Mouse (Mus musculus): Measurements from ENCODE around the gene Cyp2b19. TPM values are rescaled to one million over a fixed set of nuclear protein-coding genes. Genes with fewer than 3 reads are reported as not detected.
A peak's percentile ranks its signal among the peaks of the same experiment; 100 is the strongest.

Gene Cyp2b19
- 0.08 and 0.21 TPM in 2 replicates for polyA plus RNA-seq (2015; fragmentation: Nextera tagmentation; extraction: Ambion mirVana)

- Histone ChIP-seq H3K4me2 (replicated peaks; ENCODE audit: low read depth) (no peak within 1 kb of the TSS), H3K9ac (ENCODE audit: low read length) (no peak within 1 kb of the TSS), H3K36me3 (ENCODE audit: control insufficient read depth, insufficient read depth, low read length) (no peaks in the 10 kb centered on the region), H3K27ac (replicated peaks) (no peak within 1 kb of the TSS), H3K9me3 (ENCODE audit: control insufficient read depth, low read length) (no peaks in the 10 kb centered on the region), H3K4me3 (ENCODE audit: low read depth, low read length) (no peak within 1 kb of the TSS), H3K4me1 (replicated peaks; ENCODE audit: control insufficient read depth, insufficient read depth) (no peaks in the 10 kb centered on the region), H3K27me3 (ENCODE audit: control insufficient read depth, insufficient read depth, low read length) (no peaks in the 10 kb centered on the region)
- 0 out of 2 replicates have a peak, but pooled peaks have one; percentile 12 for ATAC-seq (ENCODE audit: low FRiP score, low TSS enrichment)
- 79% methylated on average over 2 of the region's 2 CpGs for whole genome bisulfite sequencing
- TF ChIP-seq CTCF (IDR thresholded peaks at IDR 0.05; ENCODE audit: low read depth) (no peak), EP300 (optimal IDR thresholded peaks at IDR 0.05) (no peak)
- no peak for DNase-seq (ENCODE audit: low spot score)
Measured at GRCm38 (mm10) chr7:26756842-26757241, at the start of gene Cyp2b19. Gene Cyp2b19 (plus strand): TSS chr7:26757142.

GRCm38 (mm10) chr7:26711061-26711460, 45.9 kb upstream of the Cyp2b19 start:
- Histone ChIP-seq H3K27me3 (ENCODE audit: control insufficient read depth, insufficient read depth, low read length) (no peaks in the 10 kb centered on the region), H3K4me3 (ENCODE audit: low read depth, low read length) (no peak overlapping the region), H3K9ac (ENCODE audit: low read length) (no peak overlapping the region), H3K36me3 (ENCODE audit: control insufficient read depth, insufficient read depth, low read length) (no peaks in the 10 kb centered on the region), H3K4me2 (replicated peaks; ENCODE audit: low read depth) (no peak overlapping the region), H3K4me1 (replicated peaks; ENCODE audit: control insufficient read depth, insufficient read depth) (no peaks in the 10 kb centered on the region), H3K9me3 (ENCODE audit: control insufficient read depth, low read length) (no peaks in the 10 kb centered on the region), H3K27ac (replicated peaks) (no peak overlapping the region)
- DNase-seq (ENCODE audit: low spot score) (no peak), ATAC-seq (ENCODE audit: low FRiP score, low TSS enrichment) (no peak)
- TF ChIP-seq CTCF (IDR thresholded peaks at IDR 0.05; ENCODE audit: low read depth) (no peak), EP300 (optimal IDR thresholded peaks at IDR 0.05) (no peak)
- WGBS: 87% methylated on average over 11 of the region's 11 CpGs

GRCm38 (mm10) chr7:26738940-26739339, 18.0 kb upstream of the Cyp2b19 start:
- Histone ChIP-seq H3K27me3 (ENCODE audit: control insufficient read depth, insufficient read depth, low read length) (no peaks in the 10 kb centered on the region), H3K4me2 (replicated peaks; ENCODE audit: low read depth) (no peak overlapping the region), H3K36me3 (ENCODE audit: control insufficient read depth, insufficient read depth, low read length) (no peaks in the 10 kb centered on the region), H3K9me3 (ENCODE audit: control insufficient read depth, low read length) (no peaks in the 10 kb centered on the region), H3K4me3 (ENCODE audit: low read depth, low read length) (no peak overlapping the region), H3K4me1 (replicated peaks; ENCODE audit: control insufficient read depth, insufficient read depth) (no peaks in the 10 kb centered on the region), H3K9ac (ENCODE audit: low read length) (no peak overlapping the region), H3K27ac (replicated peaks) (no peak overlapping the region)
- DNase-seq (ENCODE audit: low spot score): no peak
- no peak for ATAC-seq (ENCODE audit: low FRiP score, low TSS enrichment)
- TF ChIP-seq EP300 (optimal IDR thresholded peaks at IDR 0.05) (no peak), CTCF (IDR thresholded peaks at IDR 0.05; ENCODE audit: low read depth) (peak; percentile 68)

- H3K4me1 ChIP-seq (replicated peaks; ENCODE audit: control insufficient read depth, insufficient read depth): no peaks in the 10 kb centered on the region
- DNase-seq (ENCODE audit: low spot score) (no peak), ATAC-seq (ENCODE audit: low FRiP score, low TSS enrichment) (no peak)
- H3K9ac ChIP-seq (ENCODE audit: low read length): no peak overlapping the region
- no peak overlapping the region for H3K27ac ChIP-seq (replicated peaks)
- no peak overlapping the region for H3K4me2 ChIP-seq (replicated peaks; ENCODE audit: low read depth)
- no peaks in the 10 kb centered on the region for H3K36me3 ChIP-seq (ENCODE audit: control insufficient read depth, insufficient read depth, low read length)
- H3K4me3 ChIP-seq (ENCODE audit: low read depth, low read length): no peak overlapping the region
- H3K9me3 ChIP-seq (ENCODE audit: control insufficient read depth, low read length): no peaks in the 10 kb centered on the region
- TF ChIP-seq EP300 (optimal IDR thresholded peaks at IDR 0.05): no peak
- TF ChIP-seq CTCF (IDR thresholded peaks at IDR 0.05; ENCODE audit: low read depth): no peak
- 75% methylated on average over 4 of the region's 4 CpGs for WGBS
- no peaks in the 10 kb centered on the region for H3K27me3 ChIP-seq (ENCODE audit: control insufficient read depth, insufficient read depth, low read length)
Measured at GRCm38 (mm10) chr7:26743948-26744347, 13.0 kb upstream of the Cyp2b19 start.

- TF ChIP-seq CTCF (IDR thresholded peaks at IDR 0.05; ENCODE audit: low read depth): no peak
- TF ChIP-seq EP300 (optimal IDR thresholded peaks at IDR 0.05): no peak
- Histone ChIP-seq H3K4me1 (replicated peaks; ENCODE audit: control insufficient read depth, insufficient read depth) (no peaks in the 10 kb centered on the region), H3K36me3 (ENCODE audit: control insufficient read depth, insufficient read depth, low read length) (no peaks in the 10 kb centered on the region), H3K4me2 (replicated peaks; ENCODE audit: low read depth) (no peak overlapping the region), H3K4me3 (ENCODE audit: low read depth, low read length) (no peak overlapping the region), H3K27me3 (ENCODE audit: control insufficient read depth, insufficient read depth, low read length) (no peaks in the 10 kb centered on the region), H3K9ac (ENCODE audit: low read length) (no peak overlapping the region), H3K27ac (replicated peaks) (no peak overlapping the region), H3K9me3 (ENCODE audit: control insufficient read depth, low read length) (no peaks in the 10 kb centered on the region)
- ATAC-seq (ENCODE audit: low FRiP score, low TSS enrichment) (no peak), DNase-seq (ENCODE audit: low spot score) (no peak)
- WGBS: 76% methylated on average over 1 of the region's 1 CpGs
Measured at GRCm38 (mm10) chr7:26745486-26745885, 11.5 kb upstream of the Cyp2b19 start.

GRCm38 (mm10) chr7:26767084-26767483, 10.1 kb downstream of the Cyp2b19 start:
- WGBS: 39% methylated on average over 1 of the region's 1 CpGs
- Histone ChIP-seq H3K27ac (replicated peaks) (no peak overlapping the region), H3K9me3 (ENCODE audit: control insufficient read depth, low read length) (no peaks in the 10 kb centered on the region), H3K4me1 (replicated peaks; ENCODE audit: control insufficient read depth, insufficient read depth) (no peaks in the 10 kb centered on the region), H3K4me3 (ENCODE audit: low read depth, low read length) (no peak overlapping the region), H3K27me3 (ENCODE audit: control insufficient read depth, insufficient read depth, low read length) (no peaks in the 10 kb centered on the region), H3K4me2 (replicated peaks; ENCODE audit: low read depth) (no peak overlapping the region), H3K9ac (ENCODE audit: low read length) (no peak overlapping the region), H3K36me3 (ENCODE audit: control insufficient read depth, insufficient read depth, low read length) (no peaks in the 10 kb centered on the region)
- DNase-seq (ENCODE audit: low spot score) (peak; percentile 35), ATAC-seq (ENCODE audit: low FRiP score, low TSS enrichment) (no peak)
- TF ChIP-seq EP300 (optimal IDR thresholded peaks at IDR 0.05) (no peak), CTCF (IDR thresholded peaks at IDR 0.05; ENCODE audit: low read depth) (peak; percentile 75)
